Mouse (Mus musculus) hindbrain, postnatal 0 days (tissue): ENCODE measurements around the gene Krt17. TPM values are rescaled to one million over a fixed set of nuclear protein-coding genes. Genes with fewer than 3 reads are reported as not detected.

ENCODE experiments used
- ATAC-seq: fragments of 200-750 bp; cut with Nextera tagmentation; 2 replicates; pipeline ENCODE4 v1.8.0; 2017; ENCODE audit warnings: mild to moderate bottlenecking, moderate TSS enrichment, moderate library complexity
- DNase-seq: peaks from one replicate; pipeline ENCODE4 v3.0.0-alpha.2; 2015; ENCODE audit warnings: low spot score
- H3K27ac ChIP-seq: fragments of 300-500 bp; sonication (generic); 2 replicates; pipeline ENCODE4 v1.5.1; 2014; ENCODE audit warnings: mild to moderate bottlenecking
- H3K27me3 ChIP-seq: fragments of 300-500 bp; sonication (generic); 2 replicates; pipeline ENCODE4 v1.6.1; 2014; ENCODE audit warnings: low read length, mixed read lengths; ENCODE audit not compliant: insufficient read depth
- H3K36me3 ChIP-seq: fragments of 300-500 bp; sonication (generic); 2 replicates; pipeline ENCODE4 v1.6.1; 2014; ENCODE audit warnings: low read length, mixed read lengths; ENCODE audit not compliant: insufficient read depth
- H3K4me1 ChIP-seq: fragments of 300-500 bp; sonication (generic); 2 replicates; pipeline ENCODE4 v1.6.1; 2014; ENCODE audit warnings: antibody characterized with exemption, low read length, mixed read lengths; ENCODE audit not compliant: insufficient read depth
- H3K4me2 ChIP-seq: fragments of 300-500 bp; sonication (generic); 2 replicates; pipeline ENCODE4 v1.6.1; 2014; ENCODE audit warnings: low read depth, mild to moderate bottlenecking, low read length, moderate library complexity, mixed read lengths
- H3K4me3 ChIP-seq: fragments of 300-500 bp; sonication (generic); 2 replicates; pipeline ENCODE4 v1.5.1; 2014; ENCODE audit warnings: low read length
- H3K9ac ChIP-seq: fragments of 300-500 bp; sonication (generic); replicated peaks from 2 replicates; pipeline ENCODE4 v1.6.1; 2014; ENCODE audit warnings: mild to moderate bottlenecking, low read length, moderate library complexity, mixed read lengths
- H3K9me3 ChIP-seq: fragments of 300-500 bp; sonication (generic); 2 replicates; pipeline ENCODE4 v1.6.1; 2016; ENCODE audit warnings: low read length, mixed read lengths
- CTCF ChIP-seq: IDR thresholded peaks from 2 replicates; pipeline ENCODE4 v1.5.1; 2016; ENCODE audit warnings: antibody characterized with exemption, control low read depth, low read depth
- WGBS: fragments of 180-500 bp; shearing (Covaris S2); extraction: QIAGEN DNeasy Blood & Tissue Kit; methylation state at CpG from one replicate; pipeline ENCODE4 v1.1.7; 2014; 5-methylcytosine and 5-hydroxymethylcytosine counted together
- polyA plus RNA-seq: library from polyadenylated mRNA; unstranded; fragments of >200 nt; fragmentation: Nextera tagmentation; extraction: Ambion mirVana; gene quantifications from 2 replicates; pipeline ENCODE4 v1.2.1, GENCODE M21; 2015
- total RNA-seq: library from RNA; depleted of rRNA; stranded (reverse); fragments of >200 nt; gene quantifications from 2 replicates; pipeline ENCODE4 v1.2.3, GENCODE M21; 2014; rRNA removed

Gene Krt17
- total and polyA plus RNA-seq, 2 experiments from 2014 or later: 1.0 to 1.1 TPM

- no peaks in the 10 kb centered on the region for H3K9me3 ChIP-seq
- no peak within 1 kb of the TSS for H3K4me2 ChIP-seq
- TF ChIP-seq CTCF: no peak
- H3K4me3 ChIP-seq: no peak within 1 kb of the TSS
- DNase-seq (no peak), ATAC-seq (no peak)
- 92% methylated on average over 8 of the region's 8 CpGs for WGBS
- no peaks in the 10 kb centered on the region for H3K27me3 ChIP-seq
- H3K27ac ChIP-seq: no peak within 1 kb of the TSS
- H3K36me3 ChIP-seq: no peaks in the 10 kb centered on the region
- no peaks in the 10 kb centered on the region for H3K4me1 ChIP-seq
- H3K9ac ChIP-seq: no peak within 1 kb of the TSS
These were observed 53.3 kb downstream of the Krt17 start, which contains the start of gene Krt14 for GRCm38 (mm10) chr11:100207498-100207897. Gene Krt14 (minus strand): TSS chr11:100207548.

Other genes starting within 250 kb of the Krt17 start
- not detected in 2 replicates for gene Krt33a, start 244.8 kb downstream of the Krt17 start, total RNA-seq
- not detected in 2 replicates for gene Krt33a, start 244.8 kb downstream of the Krt17 start, polyA plus RNA-seq
- not detected in 2 replicates for gene Krt33b, start 231.2 kb downstream of the Krt17 start, total RNA-seq
- gene Krt33b, start 231.2 kb downstream of the Krt17 start, polyA plus RNA-seq: 0.11 and 0.29 TPM in 2 replicates
- not detected in 2 replicates for gene Krt34, start 219.5 kb downstream of the Krt17 start, total RNA-seq
- 0.11 TPM in 1 of 2 replicates, not detected in the other for gene Krt34, start 219.5 kb downstream of the Krt17 start, polyA plus RNA-seq
- gene Krt31, start 210.5 kb downstream of the Krt17 start, total RNA-seq: not detected in 2 replicates
- not detected in 2 replicates for gene Krt31, start 210.5 kb downstream of the Krt17 start, polyA plus RNA-seq
- gene Krt32, start 172.8 kb downstream of the Krt17 start, total RNA-seq: not detected in 2 replicates
- not detected in 2 replicates for gene Krt32, start 172.8 kb downstream of the Krt17 start, polyA plus RNA-seq
- 0.78 TPM in 1 of 2 replicates, not detected in the other for gene Krt35, start 164.8 kb downstream of the Krt17 start, total RNA-seq
- gene Krt35, start 164.8 kb downstream of the Krt17 start, polyA plus RNA-seq: 0.16 TPM in 2 replicates
- not detected in 2 replicates for gene Krt36, start 155.4 kb downstream of the Krt17 start, total RNA-seq
- gene Krt36, start 155.4 kb downstream of the Krt17 start, polyA plus RNA-seq: 0.14 TPM in 1 of 2 replicates, not detected in the other
- gene Krt13, start 139.5 kb downstream of the Krt17 start, total RNA-seq: not detected in 2 replicates
- 0.13 TPM in 1 of 2 replicates, not detected in the other for gene Krt13, start 139.5 kb downstream of the Krt17 start, polyA plus RNA-seq
- gene Krt15, start 125.1 kb downstream of the Krt17 start, total RNA-seq: 0.25 and 0.68 TPM in 2 replicates
- 0.21 and 0.24 TPM in 2 replicates for gene Krt15, start 125.1 kb downstream of the Krt17 start, polyA plus RNA-seq
- 0.65 and 2.7 TPM in 2 replicates for gene Krt19, start 112.4 kb downstream of the Krt17 start, total RNA-seq
- gene Krt19, start 112.4 kb downstream of the Krt17 start, polyA plus RNA-seq: 3.8 and 4.9 TPM in 2 replicates
- gene Krt9, start 67.8 kb downstream of the Krt17 start, total RNA-seq: 0.05 TPM in 1 of 2 replicates, not detected in the other
- 0.06 and 0.18 TPM in 2 replicates for gene Krt9, start 67.8 kb downstream of the Krt17 start, polyA plus RNA-seq
- 0.86 TPM in 1 of 2 replicates, not detected in the other for gene Krt14, start 53.5 kb downstream of the Krt17 start, total RNA-seq
- 0.55 and 0.79 TPM in 2 replicates for gene Krt14, start 53.5 kb downstream of the Krt17 start, polyA plus RNA-seq
- not detected in 2 replicates for gene Krt16, start 12.1 kb downstream of the Krt17 start, total RNA-seq
- gene Krt16, start 12.1 kb downstream of the Krt17 start, polyA plus RNA-seq: not detected in 2 replicates
- not detected in 2 replicates for gene Krt42, start 8.8 kb upstream of the Krt17 start, total RNA-seq
- gene Krt42, start 8.8 kb upstream of the Krt17 start, polyA plus RNA-seq: 0.23 TPM in 1 of 2 replicates, not detected in the other
- gene Eif1, start 58.9 kb upstream of the Krt17 start, total RNA-seq: 74.1 and 76.5 TPM in 2 replicates
- gene Eif1, start 58.9 kb upstream of the Krt17 start, polyA plus RNA-seq: 1,309 and 1,318 TPM in 2 replicates
- gene Gast, start 73.4 kb upstream of the Krt17 start, total RNA-seq: not detected in 2 replicates
- gene Gast, start 73.4 kb upstream of the Krt17 start, polyA plus RNA-seq: 0.45 and 0.73 TPM in 2 replicates
- 530 and 555 TPM in 2 replicates for gene Hap1, start 95.1 kb upstream of the Krt17 start, total RNA-seq
- 344 and 395 TPM in 2 replicates for gene Hap1, start 95.1 kb upstream of the Krt17 start, polyA plus RNA-seq
- gene Jup, start 136.7 kb upstream of the Krt17 start, total RNA-seq: 105 and 119 TPM in 2 replicates
- 42.7 and 49.8 TPM in 2 replicates for gene Jup, start 136.7 kb upstream of the Krt17 start, polyA plus RNA-seq
- gene P3h4, start 153.8 kb upstream of the Krt17 start, total RNA-seq: 23.9 and 28.2 TPM in 2 replicates
- 20.7 and 22.0 TPM in 2 replicates for gene P3h4, start 153.8 kb upstream of the Krt17 start, polyA plus RNA-seq
- gene Fkbp10, start 154.7 kb upstream of the Krt17 start, total RNA-seq: 34.6 and 41.1 TPM in 2 replicates
- 27.0 and 27.4 TPM in 2 replicates for gene Fkbp10, start 154.7 kb upstream of the Krt17 start, polyA plus RNA-seq
- gene Nt5c3b, start 180.8 kb upstream of the Krt17 start, total RNA-seq: 59.2 and 61.7 TPM in 2 replicates
- 106 and 108 TPM in 2 replicates for gene Nt5c3b, start 180.8 kb upstream of the Krt17 start, polyA plus RNA-seq
- gene Klhl10, start 180.9 kb upstream of the Krt17 start, total RNA-seq: 0.40 and 0.42 TPM in 2 replicates
- 0.39 and 0.84 TPM in 2 replicates for gene Klhl10, start 180.9 kb upstream of the Krt17 start, polyA plus RNA-seq
- 50.3 and 56.5 TPM in 2 replicates for gene Klhl11, start 211.7 kb upstream of the Krt17 start, total RNA-seq
- gene Klhl11, start 211.7 kb upstream of the Krt17 start, polyA plus RNA-seq: 10.4 and 10.7 TPM in 2 replicates